Mouse (Mus musculus) embryonic fibroblast, embryonic 13.5 days (primary cell): Measurements from ENCODE around the gene Arcn1.

Source experiments
- CTCF ChIP-seq: IDR thresholded peaks from 2 replicates; pipeline ENCODE4 v1.5.1; 2011; ENCODE audit warnings: mild to moderate bottlenecking, control low read depth, low read length, moderate library complexity, borderline replicate concordance; ENCODE audit not compliant: insufficient read depth
- POLR2A ChIP-seq: IDR thresholded peaks from 2 replicates; pipeline ENCODE4 v1.6.1; 2011; ENCODE audit warnings: low read depth, mild to moderate bottlenecking, control low read depth, low read length, moderate library complexity

DNA sequence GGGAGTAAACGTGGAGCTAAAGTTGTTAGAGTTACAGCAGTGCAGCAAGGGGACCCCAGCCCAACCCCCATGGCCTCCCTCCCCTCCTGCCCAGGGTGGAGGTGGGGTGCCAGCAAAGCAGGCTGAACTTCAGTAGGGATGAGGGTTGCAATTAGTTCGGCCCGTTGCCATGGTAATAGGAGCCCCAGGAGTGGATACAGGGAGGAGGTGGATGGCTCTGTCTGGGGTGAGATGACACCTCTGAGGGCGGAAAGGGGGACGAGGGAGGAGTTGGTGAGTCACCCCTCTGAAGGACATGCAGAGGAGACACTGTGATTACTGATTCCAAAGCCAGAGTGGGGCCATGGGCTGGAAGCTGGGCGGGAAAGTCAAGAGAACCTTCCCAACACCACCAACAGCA lies 58.7 kb downstream of the Arcn1 start:
- TF ChIP-seq CTCF (no peak), POLR2A (no peak)
